Mouse (Mus musculus): Measurements from ENCODE around the gene Smtnl2.

GRCm38 (mm10) chr11:72363523-72364240, 47.8 kb downstream of the Smtnl2 start:
- TF ChIP-seq MAFK (IDR thresholded peaks at IDR 0.05; ENCODE audit: insufficient read depth, low read depth, low read length) (no peak), CHD2 (IDR thresholded peaks at IDR 0.05; ENCODE audit: low read depth, low read length) (no peak), HCFC1 (IDR thresholded peaks at IDR 0.05; ENCODE audit: borderline replicate concordance, insufficient read depth, low read length) (no peak), ZC3H11A (IDR thresholded peaks at IDR 0.05; ENCODE audit: borderline replicate concordance, low read depth, low read length) (no peak)

All from ES-E14 (cell line).